Mouse (Mus musculus) MEL-GATA-1-ER (cell line): ENCODE data around the gene Abtb2.

ENCODE experiments used
- DNase-seq: peaks from one replicate; pipeline ENCODE4 v3.0.0-alpha.2; 2012; ENCODE audit warnings: low read depth; ENCODE audit errors: extremely low read depth

Abtb2 gene

GRCm38 (mm10) chr2:103730999-103731398 is 164.9 kb downstream of the Abtb2 start:
- no peak for DNase-seq

GRCm38 (mm10) chr2:103731423-103731822 is 165.3 kb downstream of the Abtb2 start:
- DNase-seq: no peak

GRCm38 (mm10) chr2:103742821-103743220 is 176.7 kb downstream of the Abtb2 start:
- DNase-seq: no peak

GRCm38 (mm10) chr2:103743536-103743935 is 177.4 kb downstream of the Abtb2 start:
- no peak for DNase-seq

GRCm38 (mm10) chr2:103743988-103744387 is 177.9 kb downstream of the Abtb2 start:
- no peak for DNase-seq

- DNase-seq: no peak
Measured at GRCm38 (mm10) chr2:103745481-103745880, 179.4 kb downstream of the Abtb2 start.

- DNase-seq: no peak
Measured at GRCm38 (mm10) chr2:103746096-103746495, 180.0 kb downstream of the Abtb2 start.

GRCm38 (mm10) chr2:103746761-103747160 is 180.7 kb downstream of the Abtb2 start:
- no peak for DNase-seq

GRCm38 (mm10) chr2:103747891-103748290 is 181.8 kb downstream of the Abtb2 start:
- no peak for DNase-seq

- no peak for DNase-seq
Measured at GRCm38 (mm10) chr2:103749091-103749490, 183.0 kb downstream of the Abtb2 start.

- DNase-seq: no peak
Measured at GRCm38 (mm10) chr2:103751771-103752170, 185.7 kb downstream of the Abtb2 start.

GRCm38 (mm10) chr2:103754614-103755013 is 188.5 kb downstream of the Abtb2 start:
- DNase-seq: no peak

GRCm38 (mm10) chr2:103755458-103756085 is 189.5 kb downstream of the Abtb2 start:
- no peak for DNase-seq

GRCm38 (mm10) chr2:103760421-103760820 is 194.3 kb downstream of the Abtb2 start:
- peak; percentile 39 for DNase-seq

- peak; percentile 96 for DNase-seq
Measured at GRCm38 (mm10) chr2:103760906-103761716, 195.0 kb downstream of the Abtb2 start, which contains the start of gene Nat10. TSS of gene Nat10 (minus strand) at chr2:103761270.

GRCm38 (mm10) chr2:103761993-103762392 is 195.9 kb downstream of the Abtb2 start:
- no peak for DNase-seq

GRCm38 (mm10) chr2:103762492-103762891 is 196.4 kb downstream of the Abtb2 start:
- DNase-seq: no peak
